Mouse (Mus musculus) liver, postnatal 0 days (tissue): ENCODE results near the gene Syndig1.

ENCODE experiments used
- CTCF ChIP-seq: sonication (generic); IDR thresholded peaks from 2 replicates; pipeline ENCODE4 v1.5.1; 2016; ENCODE audit warnings: antibody characterized with exemption, low read depth
- EP300 ChIP-seq: IDR thresholded peaks from 2 replicates; pipeline ENCODE4 v1.6.1; 2016; ENCODE audit warnings: antibody characterized with exemption, low read depth, mild to moderate bottlenecking

DNA sequence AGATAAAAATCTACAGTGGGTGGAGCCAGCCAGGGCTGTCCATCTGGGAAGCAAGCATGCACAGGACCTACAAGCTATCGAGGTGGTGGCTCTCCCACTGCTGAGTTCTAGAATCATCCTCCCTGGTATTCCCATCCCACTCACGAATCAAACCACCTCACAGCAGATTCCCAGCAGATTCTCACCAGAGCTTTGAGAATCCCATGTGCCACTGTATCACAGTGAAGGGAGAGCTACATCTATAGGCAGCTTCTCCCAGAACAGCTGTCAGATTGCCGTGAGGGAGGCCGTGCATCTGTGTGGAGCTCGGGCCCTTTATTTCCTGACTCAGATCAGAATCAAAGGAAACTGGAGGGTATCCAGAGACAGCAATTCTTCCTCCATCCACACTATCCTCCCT is 101.0 kb downstream of the Syndig1 start:
- no peak for TF ChIP-seq CTCF
- TF ChIP-seq EP300: no peak
